Mouse (Mus musculus) large intestine, adult 2 months (tissue): ENCODE results near the gene Numbl. TPM values are rescaled to one million over a fixed set of nuclear protein-coding genes. Genes with fewer than 3 reads are reported as not detected.

ENCODE experiments used
- DNase-seq: peaks from one replicate; pipeline ENCODE4 v3.0.0-alpha.2; 2012; ENCODE audit warnings: low read depth, low spot score
- WGBS: fragments of 180-500 bp; shearing (Covaris S2); methylation state at CpG from one replicate; pipeline ENCODE4 v1.1.7; 2018; 5-methylcytosine and 5-hydroxymethylcytosine counted together
- polyA plus RNA-seq: library from polyadenylated mRNA; depleted of rRNA; stranded (reverse); fragments of >200 nt; gene quantifications from 2 replicates; pipeline ENCODE4 v1.2.3, GENCODE M21; 2012

Numbl gene
- polyA plus RNA-seq, 1 experiment = 6.6 TPM

DNA sequence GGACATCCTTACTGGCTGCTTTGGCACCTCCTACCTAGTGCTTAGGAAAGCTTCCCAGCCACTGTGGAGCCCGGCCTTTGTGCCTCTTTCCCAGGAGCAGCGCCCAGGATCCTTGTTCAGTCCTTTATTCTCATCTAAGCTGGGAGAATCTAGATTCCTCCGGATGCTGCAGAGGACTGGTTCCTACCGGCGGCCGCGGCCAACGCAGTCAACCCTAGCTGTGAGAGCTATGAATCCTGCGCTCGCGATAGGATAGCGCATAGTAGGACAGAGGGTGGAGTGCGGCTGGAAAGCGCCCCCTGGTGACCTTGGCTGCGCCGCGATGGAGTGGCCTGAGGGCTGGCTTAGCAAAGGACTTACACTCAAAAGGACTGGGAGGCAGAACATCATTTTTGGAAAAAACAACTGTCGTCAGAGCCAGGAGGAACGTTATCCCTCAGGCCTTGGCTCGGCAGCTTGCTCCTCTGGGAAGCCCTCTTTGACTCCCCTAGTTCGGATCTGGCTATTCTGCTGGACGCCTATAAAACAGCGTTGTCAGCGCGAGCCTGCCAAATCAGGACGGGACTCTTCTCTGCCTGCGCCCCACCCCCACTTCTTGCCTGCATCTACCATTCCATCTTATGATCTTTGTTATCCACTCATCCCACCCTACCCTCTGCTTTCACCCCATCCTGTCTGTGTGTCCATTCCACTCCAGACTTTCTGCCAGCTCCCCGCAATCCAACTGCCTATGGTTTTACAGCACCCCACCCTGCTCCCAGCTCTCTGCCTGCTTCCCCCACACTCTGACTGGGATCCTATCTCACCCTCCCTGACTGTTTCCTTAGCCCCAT, 26.8 kb downstream of the Numbl start:
- 5% methylated on average over 28 of the region's 28 CpGs for WGBS
- DNase-seq = no peak

GRCm38 (mm10) chr7:27285698-27286066, 27.4 kb downstream of the Numbl start:
- no peak for DNase-seq
- WGBS = 7% methylated on average over 8 of the region's 8 CpGs

GRCm38 (mm10) chr7:27288732-27289131, 30.5 kb downstream of the Numbl start:
- DNase-seq = no peak
- WGBS = 85% methylated on average over 7 of the region's 7 CpGs

DNA sequence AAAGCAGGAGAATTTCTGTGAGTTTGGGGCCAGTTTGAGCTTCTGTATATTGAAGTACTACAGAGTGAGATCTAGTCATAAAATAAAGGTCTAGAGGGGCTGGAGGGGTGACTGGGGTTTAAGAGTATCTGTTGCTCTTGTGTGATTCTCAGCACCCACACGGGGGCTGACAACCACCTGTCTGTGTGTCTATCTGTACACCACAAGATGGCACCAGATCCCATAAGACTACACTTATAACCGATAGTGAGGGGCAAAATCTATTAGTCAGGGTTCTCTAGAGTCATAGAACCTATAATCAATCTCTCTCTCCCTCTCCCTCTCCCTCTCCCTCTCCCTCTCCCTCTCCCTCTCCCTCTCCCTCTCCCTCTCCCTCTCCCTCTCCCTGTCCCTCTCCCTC, 32.3 kb downstream of the Numbl start:
- 69% methylated on average over 2 of the region's 2 CpGs for WGBS
- DNase-seq = no peak

DNA sequence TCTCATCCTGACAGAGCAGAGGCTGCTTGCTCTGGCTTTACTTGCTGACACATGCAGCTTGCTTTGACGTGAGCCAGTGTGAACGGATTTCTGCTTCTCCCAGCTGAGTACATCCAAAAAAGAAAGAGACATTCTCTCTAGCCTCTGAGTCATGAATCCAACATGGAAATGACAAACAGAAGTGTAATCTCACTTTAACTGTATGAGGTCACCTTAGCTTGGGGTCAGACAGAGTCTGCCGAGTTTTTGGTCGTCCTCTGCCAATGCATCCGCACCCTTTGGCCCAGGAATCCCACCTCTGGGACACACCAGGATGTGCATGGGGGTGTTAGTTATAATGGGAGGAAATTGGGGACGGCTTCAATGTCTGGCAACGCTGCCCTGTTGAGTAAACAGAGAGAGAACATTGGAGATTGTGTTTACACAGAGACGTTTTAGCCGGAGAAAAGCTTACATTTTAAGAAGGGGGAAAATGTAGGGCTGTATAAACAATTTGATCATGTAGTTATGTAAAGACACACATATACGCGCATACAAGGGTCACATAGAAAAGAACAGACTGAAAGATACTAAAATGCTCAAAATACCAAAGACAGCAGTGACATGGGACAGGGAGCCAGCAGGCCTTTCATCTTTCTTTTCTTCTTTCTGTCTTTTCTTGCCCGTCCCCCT, 33.7 kb downstream of the Numbl start:
- 10% methylated on average over 12 of the region's 12 CpGs for WGBS
- no peak for DNase-seq

- DNase-seq = no peak
- 17% methylated on average over 4 of the region's 4 CpGs for WGBS
Measured at GRCm38 (mm10) chr7:27295956-27296355, 37.7 kb downstream of the Numbl start.

GRCm38 (mm10) chr7:27296518-27296917, 38.3 kb downstream of the Numbl start:
- WGBS = 89% methylated on average over 4 of the region's 4 CpGs

GRCm38 (mm10) chr7:27298033-27298610, 39.9 kb downstream of the Numbl start:
- DNase-seq = no peak
- WGBS = 66% methylated on average over 16 of the region's 16 CpGs

More at GRCm38 (mm10) chr7:27296518-27296917, 38.3 kb downstream of the Numbl start:
- DNase-seq = no peak

- 77% methylated on average over 6 of the region's 6 CpGs for WGBS
- no peak for DNase-seq
Measured at GRCm38 (mm10) chr7:27298816-27299215, 40.6 kb downstream of the Numbl start.

- 68% methylated on average over 4 of the region's 4 CpGs for WGBS
- no peak for DNase-seq
Measured at GRCm38 (mm10) chr7:27300351-27300750, 42.1 kb downstream of the Numbl start.

GRCm38 (mm10) chr7:27300801-27301200, 42.6 kb downstream of the Numbl start:
- 54% methylated on average over 5 of the region's 5 CpGs for WGBS
- no peak for DNase-seq

DNA sequence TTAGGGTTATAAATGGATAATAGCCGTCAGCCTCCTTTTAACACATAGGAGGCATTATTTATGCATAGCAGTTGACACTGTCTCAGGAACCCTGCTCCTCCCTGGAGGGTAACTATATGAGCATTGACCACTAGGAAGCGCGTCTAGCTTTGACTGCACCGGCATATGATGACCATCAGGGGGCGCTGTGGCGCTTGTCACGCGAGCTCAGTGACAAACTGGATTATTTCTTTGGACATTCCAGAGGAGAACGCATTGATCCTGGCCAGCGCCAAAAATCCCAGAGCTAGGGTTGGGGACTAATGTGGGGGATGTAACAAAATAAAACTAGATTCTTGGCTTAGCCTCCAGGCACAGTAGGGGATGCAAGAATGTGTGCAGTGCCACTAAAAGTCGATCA, 43.9 kb downstream of the Numbl start:
- peak; percentile 42 for DNase-seq
- 6% methylated on average over 11 of the region's 11 CpGs for WGBS

GRCm38 (mm10) chr7:27305091-27305730, 47.0 kb downstream of the Numbl start:
- 86% methylated on average over 17 of the region's 17 CpGs for WGBS
- DNase-seq = no peak

DNA sequence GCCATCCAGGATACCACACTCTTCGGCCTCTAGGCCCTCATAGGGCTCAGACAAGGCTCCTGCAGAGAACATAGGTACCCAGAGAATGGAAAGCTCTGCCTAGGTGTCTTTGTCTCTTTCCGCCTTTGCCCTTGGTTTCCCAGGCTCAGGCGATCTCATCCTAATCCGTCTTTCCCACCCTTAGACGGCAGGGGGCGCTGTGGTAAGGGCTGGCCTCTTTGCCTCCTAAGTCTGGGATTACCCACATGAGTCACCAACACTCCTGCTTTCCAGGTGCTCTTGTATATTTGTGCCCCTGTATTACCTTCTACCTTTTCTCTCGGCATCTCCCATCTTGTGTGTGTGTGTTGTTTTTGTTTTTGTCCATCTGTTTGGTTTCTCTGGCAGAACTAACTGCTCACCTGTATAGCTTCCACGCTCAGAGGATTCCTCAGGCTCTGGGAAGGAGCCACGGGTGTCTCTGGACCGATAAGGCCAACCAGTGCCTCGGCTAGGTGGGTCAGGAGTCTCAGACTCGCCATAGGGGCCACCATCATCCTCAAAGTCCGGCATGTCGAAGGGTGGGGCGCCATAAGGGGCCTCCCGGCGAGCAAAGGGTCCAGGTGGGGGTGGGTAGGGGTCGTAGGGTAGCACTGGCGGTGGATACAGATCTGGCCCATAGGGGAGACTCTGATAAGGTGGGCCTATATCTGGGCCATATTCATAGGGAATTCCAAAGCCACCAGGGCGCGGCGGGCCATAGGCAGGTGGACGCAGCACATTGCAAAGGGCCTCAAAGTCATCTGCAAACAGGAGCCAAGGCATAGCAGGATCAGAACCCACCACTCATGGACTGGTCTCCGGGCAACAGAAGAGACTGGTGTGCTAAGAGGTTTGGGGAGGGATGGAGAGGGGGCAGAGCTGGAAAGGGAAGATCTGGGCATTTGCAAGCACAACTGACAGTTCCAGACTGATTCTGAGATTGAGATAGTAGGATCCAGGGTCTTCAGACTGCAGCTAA, 48.2 kb downstream of the Numbl start:
- DNase-seq = no peak
- WGBS = 75% methylated on average over 24 of the region's 24 CpGs

- no peak for DNase-seq
Measured at GRCm38 (mm10) chr7:27307551-27307950, 49.3 kb downstream of the Numbl start.

DNA sequence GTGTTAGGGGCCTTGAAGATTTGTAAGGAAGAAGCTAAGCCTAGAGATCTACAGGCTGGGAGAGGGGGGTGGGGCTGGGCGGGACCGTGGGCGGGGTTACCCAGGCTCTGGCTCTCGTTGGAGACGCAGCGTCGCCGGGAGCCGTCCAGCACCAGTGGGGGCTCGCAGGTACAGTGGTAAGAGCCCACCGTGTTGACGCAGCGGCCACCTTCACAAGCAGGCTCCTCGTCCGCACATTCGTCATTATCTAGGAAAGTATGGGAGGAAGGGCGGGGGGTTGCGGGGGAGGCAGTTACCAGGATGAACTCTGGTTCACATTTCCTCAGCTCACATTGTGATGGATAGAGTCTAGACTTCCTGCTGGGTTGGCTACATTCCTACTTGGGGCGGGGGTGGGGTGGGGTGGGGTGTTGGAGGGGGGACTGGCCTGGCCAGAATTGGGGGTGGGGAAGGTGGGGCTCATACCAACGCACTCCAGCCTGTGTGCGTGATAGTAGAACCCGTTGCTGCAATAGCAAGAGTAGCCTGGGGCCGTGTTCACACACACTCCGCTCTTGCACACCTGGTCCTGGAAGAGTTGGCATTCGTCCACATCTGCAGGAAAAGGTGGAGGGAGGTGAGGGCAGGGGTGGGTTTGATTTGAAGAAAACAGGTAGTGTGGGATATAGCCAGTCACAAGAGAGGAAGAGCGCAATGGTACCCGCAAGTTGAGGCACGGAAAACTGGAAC, 50.8 kb downstream of the Numbl start:
- WGBS = 17% methylated on average over 28 of the region's 28 CpGs
- no peak for DNase-seq

More at GRCm38 (mm10) chr7:27307551-27307950, 49.3 kb downstream of the Numbl start:
- 86% methylated on average over 9 of the region's 9 CpGs for WGBS

- 76% methylated on average over 3 of the region's 3 CpGs for WGBS
Measured at GRCm38 (mm10) chr7:27309832-27310231, 51.6 kb downstream of the Numbl start.

DNA sequence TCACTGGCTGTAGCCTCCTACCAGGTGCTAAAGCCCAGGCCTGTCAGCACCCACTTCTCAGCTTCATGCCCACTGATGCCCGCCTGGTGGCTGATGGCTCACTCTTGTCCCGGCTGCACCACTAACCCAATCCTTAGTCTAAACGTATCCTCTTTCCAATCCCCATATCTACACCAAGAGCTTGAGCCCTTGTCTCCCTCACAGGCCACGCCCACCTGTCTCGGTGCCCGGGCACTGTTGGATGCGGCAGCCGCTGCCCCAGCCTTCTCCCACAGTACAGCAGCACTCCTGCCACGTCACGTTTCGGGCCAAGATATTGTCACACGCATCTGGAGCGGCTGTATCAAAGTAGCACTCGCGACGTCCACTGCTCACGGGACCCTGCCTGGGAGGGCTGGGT, 52.1 kb downstream of the Numbl start:
- DNase-seq = no peak

More at GRCm38 (mm10) chr7:27309832-27310231, 51.6 kb downstream of the Numbl start:
- no peak for DNase-seq

More for the DNA sequence above, 52.1 kb downstream of the Numbl start:
- 19% methylated on average over 17 of the region's 17 CpGs for WGBS
